Mouse (Mus musculus) liver, embryonic 13.5 days (tissue): ENCODE results near the gene Slc7a7. TPM values are rescaled to one million over a fixed set of nuclear protein-coding genes. Genes with fewer than 3 reads are reported as not detected.

Experiments
- ATAC-seq: fragments of 200-750 bp; cut with Nextera tagmentation; 2 replicates; pipeline ENCODE4 v1.8.0; 2017; ENCODE audit warnings: low read depth, mild to moderate bottlenecking, moderate number of reproducible peaks, moderate library complexity
- DNase-seq: peaks from one replicate; pipeline ENCODE4 v3.0.0; 2022
- H3K27ac ChIP-seq: fragments of 300-500 bp; sonication (generic); 2 replicates; pipeline ENCODE4 v1.5.1; 2015; ENCODE audit warnings: moderate library complexity, mild to moderate bottlenecking, inconsistent platforms
- H3K27me3 ChIP-seq: fragments of 300-500 bp; sonication (generic); 2 replicates; pipeline ENCODE4 v1.6.1; 2015; ENCODE audit warnings: mild to moderate bottlenecking, inconsistent platforms
- H3K36me3 ChIP-seq: fragments of 300-500 bp; sonication (generic); 2 replicates; pipeline ENCODE4 v1.6.1; 2015; ENCODE audit warnings: mild to moderate bottlenecking, inconsistent platforms
- H3K4me1 ChIP-seq: fragments of 300-500 bp; sonication (generic); replicated peaks from 2 replicates; pipeline ENCODE4 v1.6.1; 2015; ENCODE audit warnings: inconsistent platforms
- H3K4me2 ChIP-seq: fragments of 300-500 bp; sonication (generic); 2 replicates; pipeline ENCODE4 v1.6.1; 2015; ENCODE audit warnings: inconsistent platforms, mild to moderate bottlenecking, moderate library complexity
- H3K4me3 ChIP-seq: fragments of 300-500 bp; sonication (generic); replicated peaks from 2 replicates; pipeline ENCODE4 v1.5.1; 2015; ENCODE audit warnings: mild to moderate bottlenecking, inconsistent platforms
- H3K9ac ChIP-seq: fragments of 300-500 bp; sonication (generic); 2 replicates; pipeline ENCODE4 v1.6.1; 2015; ENCODE audit warnings: mild to moderate bottlenecking, inconsistent platforms
- H3K9me3 ChIP-seq: fragments of 300-500 bp; sonication (generic); replicated peaks from 2 replicates; pipeline ENCODE4 v1.6.1; 2016; ENCODE audit warnings: inconsistent platforms
- WGBS: fragments of 180-500 bp; shearing (Covaris S2); methylation state at CpG from one replicate; pipeline ENCODE4 v1.1.7; 2015; ENCODE audit not compliant: insufficient replicate concordance; 5-methylcytosine and 5-hydroxymethylcytosine counted together
- polyA plus RNA-seq: library from polyadenylated mRNA; unstranded; fragments of >200 nt; fragmentation: Nextera tagmentation; extraction: Ambion mirVana; gene quantifications from 2 replicates; pipeline ENCODE4 v1.2.1, GENCODE M21; 2015

The Slc7a7 gene
- polyA plus RNA-seq, 1 experiment from 2014 or later = 8.6 TPM

DNA sequence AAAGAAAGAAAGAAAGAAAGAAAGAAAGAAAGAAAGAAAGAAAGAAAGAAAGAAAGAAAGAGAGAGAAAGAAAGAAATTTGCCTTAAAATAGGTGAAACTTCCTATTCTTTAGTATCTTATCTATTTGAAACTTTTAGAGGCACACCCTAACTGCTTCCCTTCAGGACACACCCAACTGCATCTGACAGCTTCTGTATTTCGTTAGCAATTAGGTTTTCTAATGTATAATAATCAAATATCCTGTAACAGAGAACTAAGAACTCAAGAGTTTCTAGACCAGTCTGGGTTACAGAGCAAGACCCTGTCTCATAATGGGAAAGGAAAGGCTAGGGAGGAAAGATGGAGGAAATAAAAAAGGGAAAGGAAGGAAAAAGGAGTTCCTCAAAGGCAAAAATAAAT is 7.1 kb upstream of the Slc7a7 start:
- peaks cover 58% of the 10 kb centered on the region for H3K4me1 ChIP-seq
- peak; percentile 56 for ATAC-seq

DNA sequence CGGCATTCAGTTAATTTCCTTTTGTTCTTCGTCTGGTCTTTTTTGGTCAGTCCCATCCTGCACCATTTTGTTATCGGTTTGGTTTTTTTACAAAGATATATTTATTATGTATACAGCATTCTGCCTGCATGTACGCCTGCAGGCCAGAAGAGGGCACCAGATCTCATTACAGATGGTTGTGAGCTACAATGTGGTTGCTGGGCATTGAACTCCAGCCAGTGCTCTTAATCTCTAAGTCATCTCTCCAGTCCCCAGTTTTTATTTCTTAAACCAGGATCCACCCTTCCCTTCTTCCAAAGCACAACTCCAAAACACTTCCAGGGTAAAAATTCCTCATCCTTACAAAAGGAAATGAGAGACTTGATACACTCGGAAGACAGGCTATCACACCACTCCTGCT is 5.8 kb upstream of the Slc7a7 start:
- H3K9ac ChIP-seq = no peak overlapping the region
- no peak overlapping the region; the same call in 1 of the 2 replicates for H3K27ac ChIP-seq
- H3K4me2 ChIP-seq = no peak overlapping the region
- ATAC-seq (no peak), DNase-seq (no peak)
- H3K9me3 ChIP-seq = no peaks in the 10 kb centered on the region
- peaks cover 2% of the 10 kb centered on the region; the same call in 1 of the 2 replicates for H3K36me3 ChIP-seq
- no peaks in the 10 kb centered on the region for H3K27me3 ChIP-seq
- H3K4me3 ChIP-seq = no peak overlapping the region
- H3K4me1 ChIP-seq = peaks cover 47% of the 10 kb centered on the region
- 48% methylated on average over 5 of the region's 5 CpGs for WGBS

More for the DNA sequence above, 7.1 kb upstream of the Slc7a7 start:
- 0 out of 2 replicates have a peak overlapping the region, but pooled peaks have one; percentile 18 for H3K4me3 ChIP-seq
- WGBS = 9% methylated on average over 1 of the region's 1 CpGs
- H3K4me2 ChIP-seq = peak overlapping the region; percentile 50
- H3K36me3 ChIP-seq = peaks cover 14% of the 10 kb centered on the region
- H3K9me3 ChIP-seq = no peaks in the 10 kb centered on the region
- no peak for DNase-seq
- H3K27me3 ChIP-seq = peaks cover 6% of the 10 kb centered on the region
- H3K27ac ChIP-seq = peak overlapping the region; percentile 84
- H3K9ac ChIP-seq = peak overlapping the region; percentile 18; the same call in 1 of the 2 replicates

DNA sequence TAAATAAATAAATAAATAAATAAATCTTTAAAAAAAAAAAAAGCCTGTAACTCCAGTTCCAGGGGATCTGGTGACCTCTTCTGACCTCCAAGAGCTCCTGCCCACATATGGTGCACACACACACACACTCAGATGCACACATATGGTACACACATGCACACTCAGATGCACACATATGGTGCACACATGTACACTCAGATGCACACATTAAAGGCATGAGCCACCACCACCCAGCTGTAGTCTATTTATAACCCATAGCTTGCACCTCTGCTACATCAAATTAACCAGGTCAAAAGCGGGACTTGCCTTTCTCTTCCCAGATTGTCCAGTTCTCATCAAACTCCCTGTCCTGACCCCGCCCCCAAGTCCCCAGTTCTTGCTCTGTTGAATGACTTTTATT is 3.4 kb upstream of the Slc7a7 start:
- no peak overlapping the region for H3K27ac ChIP-seq
- no peak for DNase-seq
- H3K4me2 ChIP-seq = no peak overlapping the region
- H3K27me3 ChIP-seq = no peaks in the 10 kb centered on the region
- WGBS = 66% methylated on average over 2 of the region's 2 CpGs
- no peak for ATAC-seq
- H3K36me3 ChIP-seq = no peaks in the 10 kb centered on the region
- peaks cover 45% of the 10 kb centered on the region for H3K4me1 ChIP-seq
- H3K4me3 ChIP-seq = no peak overlapping the region
- H3K9ac ChIP-seq = no peak overlapping the region
- H3K9me3 ChIP-seq = no peaks in the 10 kb centered on the region

DNA sequence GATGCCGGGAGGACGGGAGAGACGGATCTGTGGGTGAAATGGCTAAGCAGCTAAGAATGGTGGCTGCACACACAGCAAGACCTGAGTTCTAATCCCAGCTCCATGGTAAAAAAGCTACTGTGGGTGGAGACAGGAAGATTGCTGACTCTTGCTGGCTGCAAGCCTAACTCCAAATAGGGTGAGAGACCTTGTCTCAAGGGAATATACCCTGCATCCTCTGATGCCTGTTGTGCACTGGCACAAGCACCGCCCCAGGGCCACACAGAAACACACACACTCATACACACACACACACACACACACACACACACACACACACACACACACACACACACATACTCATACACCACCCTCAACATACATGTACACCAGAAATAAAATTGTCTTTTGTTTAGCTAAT is 750 bp downstream of the Slc7a7 start:
- peak overlapping the region; percentile 47; the same call in 1 of the 2 replicates for H3K4me3 ChIP-seq

DNA sequence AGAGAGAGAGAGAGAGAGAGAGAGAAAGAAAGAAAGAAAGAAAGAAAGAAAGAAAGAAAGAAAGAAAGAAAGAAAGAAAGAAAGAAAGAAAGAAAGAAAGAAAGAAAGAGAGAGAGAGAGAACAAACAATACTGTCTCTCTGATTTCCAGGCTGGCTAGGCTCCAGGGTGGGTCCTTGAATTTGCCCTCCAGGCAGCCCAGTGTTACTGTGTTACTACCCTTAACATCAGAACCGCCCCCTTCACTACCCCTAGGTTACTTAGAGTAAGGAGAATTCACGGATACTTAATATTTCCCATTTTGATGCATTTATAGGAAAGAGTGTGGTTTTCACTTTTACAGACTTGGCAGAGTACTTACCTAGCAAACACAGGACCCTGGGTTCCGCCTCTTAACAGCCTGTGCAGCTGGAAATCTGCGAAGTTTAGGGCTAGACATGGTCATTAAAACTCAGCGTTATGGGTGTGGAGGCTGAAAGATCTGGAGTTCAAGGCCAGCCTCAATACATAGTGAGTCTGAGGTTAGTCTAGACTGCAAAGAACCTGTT is 1.3 kb downstream of the Slc7a7 start:
- no peak overlapping the region for H3K4me3 ChIP-seq
- 0 out of 2 replicates have a peak, but pooled peaks cover 4% of the 10 kb centered on the region for H3K27me3 ChIP-seq
- ATAC-seq (no peak), DNase-seq (no peak)
- H3K4me2 ChIP-seq = no peak overlapping the region
- no peaks in the 10 kb centered on the region for H3K9me3 ChIP-seq
- no peak overlapping the region for H3K9ac ChIP-seq
- H3K36me3 ChIP-seq = no peaks in the 10 kb centered on the region
- peaks cover 43% of the 10 kb centered on the region for H3K4me1 ChIP-seq
- 50% methylated on average over 5 of the region's 5 CpGs for WGBS
- H3K27ac ChIP-seq = no peak overlapping the region

More for the DNA sequence above, 750 bp downstream of the Slc7a7 start:
- H3K27me3 ChIP-seq = 0 out of 2 replicates have a peak, but pooled peaks cover 4% of the 10 kb centered on the region
- WGBS = 66% methylated on average over 4 of the region's 4 CpGs
- peak overlapping the region; percentile 68; the same call in 1 of the 2 replicates for H3K9ac ChIP-seq
- DNase-seq (no peak), ATAC-seq (no peak)
- H3K4me2 ChIP-seq = peak overlapping the region; percentile 64
- H3K9me3 ChIP-seq = no peaks in the 10 kb centered on the region
- H3K27ac ChIP-seq = no peak overlapping the region
- H3K4me1 ChIP-seq = peaks cover 43% of the 10 kb centered on the region
- H3K36me3 ChIP-seq = no peaks in the 10 kb centered on the region

DNA sequence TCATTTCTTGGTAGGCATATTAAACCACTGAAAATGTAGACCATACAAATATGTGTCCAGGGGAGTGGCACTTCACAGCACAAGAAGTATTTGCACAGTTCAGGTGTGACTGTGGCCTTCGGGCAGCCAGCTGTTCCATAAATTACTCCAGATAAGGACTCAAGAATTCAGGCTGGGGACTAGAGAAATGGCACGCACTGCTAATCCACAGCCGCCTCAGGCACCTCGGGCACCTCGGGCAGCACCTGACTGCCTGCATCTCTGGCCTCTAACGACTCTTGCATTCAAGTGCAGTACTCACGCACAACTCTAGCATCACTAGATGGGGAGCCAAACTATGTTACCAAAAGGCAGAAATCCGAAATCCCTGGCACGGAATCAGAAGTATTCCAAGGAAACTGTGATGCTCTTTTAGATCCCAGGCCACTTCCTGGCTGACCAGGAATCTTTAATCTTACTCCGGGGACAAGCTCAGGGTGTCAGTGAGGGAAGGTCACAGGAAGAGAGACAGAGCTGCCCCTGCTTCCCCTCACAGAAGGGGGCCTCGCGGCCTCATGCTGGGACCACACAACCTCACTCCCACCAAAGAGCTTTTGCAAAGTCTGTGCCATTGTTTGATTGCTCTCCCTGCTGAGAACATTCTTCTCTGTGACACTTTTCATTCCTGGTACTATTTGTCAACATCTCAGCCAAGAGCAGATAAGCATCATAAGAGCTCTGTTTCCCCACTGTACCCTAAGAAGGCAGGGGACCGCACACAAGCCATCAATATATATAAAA is 2.1 kb downstream of the Slc7a7 start:
- ATAC-seq = no peak

DNA sequence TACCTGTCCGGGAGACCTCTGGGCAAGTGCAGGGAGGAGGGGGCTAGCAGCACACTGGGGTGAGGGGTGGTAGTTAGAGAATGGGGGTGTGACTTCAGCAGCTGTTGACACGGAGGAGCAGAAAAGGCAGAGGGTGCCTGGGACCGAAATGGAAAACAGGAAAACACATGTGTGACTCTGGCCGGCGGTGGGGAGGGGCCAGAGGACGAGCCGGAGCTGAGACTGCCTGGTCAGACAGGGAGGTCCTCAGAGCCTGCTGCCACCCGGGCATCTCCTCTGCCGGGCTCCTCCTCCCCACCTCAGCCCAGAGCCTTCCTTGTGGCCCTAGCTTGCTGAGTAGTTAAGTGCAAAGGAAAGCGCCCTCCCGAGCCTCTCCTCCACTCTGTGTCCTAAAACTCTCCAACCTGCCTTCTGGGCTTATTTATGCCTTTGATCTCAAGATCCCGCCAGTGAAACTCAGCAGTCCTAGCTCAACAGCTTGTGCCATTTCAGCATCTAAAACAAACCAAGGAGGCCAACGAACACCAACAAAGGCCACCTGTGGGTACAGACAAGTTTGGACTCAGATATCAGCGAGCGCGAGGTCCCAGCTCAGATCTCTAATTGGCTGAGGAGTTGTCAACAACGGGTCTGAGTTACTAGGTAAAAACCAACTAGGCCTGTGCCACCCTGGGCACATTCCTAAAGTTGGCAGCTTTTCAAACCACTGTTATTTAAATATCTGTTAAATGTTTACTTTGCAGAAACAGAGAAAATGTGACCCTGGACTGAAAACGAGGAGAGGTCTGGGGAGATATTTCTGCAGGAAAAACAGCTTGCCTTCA is 3.5 kb downstream of the Slc7a7 start:
- WGBS = 25% methylated on average over 18 of the region's 18 CpGs
- Histone ChIP-seq H3K9me3 (no peaks in the 10 kb centered on the region), H3K27me3 (0 out of 2 replicates have a peak, but pooled peaks cover 4% of the 10 kb centered on the region), H3K4me2 (peak overlapping the region; percentile 45), H3K9ac (peak overlapping the region; percentile 38; the same call in 1 of the 2 replicates), H3K27ac (no peak overlapping the region), H3K36me3 (no peaks in the 10 kb centered on the region), H3K4me1 (peaks cover 60% of the 10 kb centered on the region), H3K4me3 (peak overlapping the region; percentile 9; the same call in 1 of the 2 replicates)
- ATAC-seq (no peak), DNase-seq (no peak)

More for the DNA sequence above, 2.1 kb downstream of the Slc7a7 start:
- Histone ChIP-seq H3K4me1 (peaks cover 50% of the 10 kb centered on the region), H3K36me3 (no peaks in the 10 kb centered on the region), H3K27me3 (0 out of 2 replicates have a peak, but pooled peaks cover 4% of the 10 kb centered on the region), H3K27ac (no peak overlapping the region), H3K4me3 (no peak overlapping the region), H3K4me2 (no peak overlapping the region), H3K9me3 (no peaks in the 10 kb centered on the region), H3K9ac (0 out of 2 replicates have a peak overlapping the region, but pooled peaks have one; percentile 17)
- WGBS = 40% methylated on average over 13 of the region's 13 CpGs
- DNase-seq = no peak

DNA sequence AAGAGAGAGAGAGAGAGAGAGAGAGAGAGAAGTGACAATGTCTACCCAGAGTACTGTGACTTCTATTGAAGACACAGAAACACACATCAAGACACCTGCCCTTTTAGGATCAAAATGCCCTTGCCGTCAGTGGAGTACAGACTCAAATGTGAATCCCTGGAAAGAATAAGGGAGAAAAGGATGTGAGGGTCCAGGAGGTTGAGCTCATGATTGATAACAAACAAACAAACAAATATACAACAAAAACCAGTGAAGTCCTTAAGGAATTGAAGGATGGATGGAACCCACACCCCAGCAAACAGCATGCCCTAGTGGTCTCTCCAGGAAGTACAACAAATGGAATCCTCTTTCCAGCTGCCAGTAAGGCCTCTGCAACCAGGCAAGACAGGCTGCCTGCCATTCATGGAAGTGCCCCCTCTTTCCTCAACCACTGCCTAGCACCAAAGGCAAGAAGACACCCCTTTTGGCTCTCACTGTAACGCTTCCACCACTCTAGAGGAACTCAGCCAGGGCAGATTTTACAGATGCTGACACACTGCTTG is 4.9 kb downstream of the Slc7a7 start:
- no peak for ATAC-seq
- Histone ChIP-seq H3K27me3 (0 out of 2 replicates have a peak, but pooled peaks cover 4% of the 10 kb centered on the region), H3K4me1 (peaks cover 58% of the 10 kb centered on the region), H3K4me3 (no peak overlapping the region), H3K9me3 (no peaks in the 10 kb centered on the region), H3K27ac (no peak overlapping the region), H3K4me2 (no peak overlapping the region), H3K36me3 (no peaks in the 10 kb centered on the region), H3K9ac (no peak overlapping the region)
- WGBS = 48% methylated on average over 2 of the region's 2 CpGs
- DNase-seq = no peak

DNA sequence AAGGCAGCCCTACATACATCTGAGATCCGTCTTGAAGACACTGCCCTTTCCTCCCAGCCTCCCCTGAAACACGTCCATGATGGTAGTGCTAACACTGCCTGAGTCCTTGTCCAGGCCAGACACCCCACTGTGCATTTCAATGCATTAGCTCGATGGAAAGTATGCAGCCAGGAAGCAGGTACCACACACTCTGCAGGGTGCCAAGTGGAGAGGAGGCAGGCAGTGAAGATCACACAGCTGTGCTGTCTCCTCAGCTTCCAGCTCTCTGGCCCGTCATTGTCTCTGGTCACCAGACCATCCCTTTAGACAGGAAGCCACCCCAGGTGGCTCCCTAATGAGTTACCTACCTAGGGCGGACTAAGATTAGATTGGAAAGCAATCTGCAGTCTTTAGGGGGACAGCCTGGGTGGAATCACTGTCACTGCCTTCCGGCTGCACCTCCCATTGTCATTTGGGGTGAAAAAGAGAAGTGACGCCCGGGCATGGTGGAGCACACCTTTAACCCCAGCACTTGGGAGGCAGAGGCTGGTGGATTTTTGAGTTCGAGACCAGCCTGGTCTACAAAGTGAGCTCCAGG is 5.5 kb downstream of the Slc7a7 start:
- no peak for ATAC-seq
- DNase-seq = no peak
- Histone ChIP-seq H3K4me1 (peaks cover 52% of the 10 kb centered on the region), H3K9me3 (no peaks in the 10 kb centered on the region), H3K4me2 (no peak overlapping the region), H3K4me3 (no peak overlapping the region), H3K9ac (no peak overlapping the region), H3K27ac (no peak overlapping the region), H3K36me3 (no peaks in the 10 kb centered on the region), H3K27me3 (0 out of 2 replicates have a peak, but pooled peaks cover 4% of the 10 kb centered on the region)
- WGBS = 55% methylated on average over 9 of the region's 9 CpGs

DNA sequence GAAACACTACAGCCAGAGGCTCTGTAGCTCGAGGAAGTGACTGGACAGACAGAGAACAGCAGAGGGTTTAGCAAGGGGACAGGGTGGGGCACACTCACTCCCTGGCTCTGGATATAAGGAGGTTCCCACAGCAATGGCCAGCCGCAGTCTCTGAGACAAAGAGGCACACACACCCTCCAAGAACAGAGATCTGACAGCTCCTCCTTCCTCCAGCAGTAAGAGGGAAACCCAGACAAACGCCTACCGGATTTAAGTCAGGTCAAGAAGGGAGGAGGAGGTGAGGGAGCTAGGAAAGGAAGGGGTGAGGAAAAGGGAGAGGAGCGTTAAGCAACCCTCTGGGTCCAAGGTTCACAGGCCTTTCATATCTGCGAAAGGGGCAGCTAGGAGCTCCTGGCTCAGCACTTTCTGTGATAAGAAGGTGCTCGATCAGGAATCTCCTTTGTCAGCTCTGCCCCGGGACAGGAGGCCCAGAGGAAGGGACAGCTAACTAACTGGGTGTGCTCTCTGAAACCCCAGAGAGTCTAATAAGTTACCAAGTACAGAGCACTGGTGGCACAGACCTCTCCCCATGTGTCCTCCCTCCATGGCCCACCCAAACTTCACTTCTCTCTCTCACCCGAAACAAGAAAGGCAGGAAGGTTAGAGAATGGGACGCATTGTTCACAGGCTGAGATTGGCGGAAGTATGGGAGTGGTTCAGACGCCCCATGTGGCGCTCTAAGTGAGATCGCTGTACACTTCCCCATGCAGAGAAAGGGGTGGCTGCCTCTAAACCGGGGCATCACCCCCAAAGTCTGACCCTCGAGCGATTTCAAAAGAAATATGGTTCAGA is 7.4 kb downstream of the Slc7a7 start:
- peaks cover 52% of the 10 kb centered on the region for H3K4me1 ChIP-seq
- H3K27ac ChIP-seq = peak overlapping the region; percentile 67
- no peaks in the 10 kb centered on the region for H3K36me3 ChIP-seq
- H3K9ac ChIP-seq = peak overlapping the region; percentile 36; the same call in 1 of the 2 replicates
- 25% methylated on average over 17 of the region's 17 CpGs for WGBS
- H3K27me3 ChIP-seq = no peaks in the 10 kb centered on the region
- H3K4me3 ChIP-seq = 0 out of 2 replicates have a peak overlapping the region, but pooled peaks have one; percentile 9
- ATAC-seq = peak; percentile 59
- H3K4me2 ChIP-seq = peak overlapping the region; percentile 27
- DNase-seq = no peak
- H3K9me3 ChIP-seq = no peaks in the 10 kb centered on the region
